ENCODE assay signal across 12 mouse cellular contexts in the genomic region with DNA sequence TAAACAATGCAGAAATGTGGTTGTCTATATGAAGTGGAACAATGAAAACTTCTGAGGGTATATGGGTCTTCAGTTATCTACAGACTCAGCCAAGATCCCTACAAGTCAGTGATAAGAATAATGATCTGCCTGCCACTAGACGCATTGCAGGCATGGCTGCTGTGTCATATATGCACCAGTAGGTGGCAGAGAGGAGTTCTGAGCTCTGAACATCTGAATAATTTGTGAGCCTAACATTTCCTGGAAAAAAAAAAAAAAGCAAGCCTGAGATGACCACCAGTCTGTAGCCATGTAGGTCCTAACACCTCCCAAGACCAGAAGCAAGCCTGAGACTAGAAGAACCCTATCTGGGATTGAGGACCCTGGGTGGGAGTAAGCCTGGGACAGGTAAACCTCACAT.
DNase-seq lines count a peak whose midpoint lies in the region; ATAC-seq and TF ChIP-seq lines count a peak whose summit lies in the region.
"Had no signal": no experiment of that assay in that cellular context is flagged by ENCODE, and none has a peak within 500 bp of the region (broad histone marks: within the 10 kb centered on the region; RNA-seq: fewer than 3 reads in every experiment).

No protein-coding gene starts in this region.

- no peak for TF ChIP-seq POLR2A in ES-Bruce4 (IDR thresholded peaks at IDR 0.05; ENCODE audit: insufficient read depth, low read length)

- no peak overlapping the region for H3K4me2 ChIP-seq in kidney, postnatal 0 days (ENCODE audit: low read length)
- H3K4me2 ChIP-seq: embryonic facial prominence, embryonic 12.5 days had no signal

- ATAC-seq in kidney, postnatal 0 days (replicated peaks; ENCODE audit: low FRiP score, low read depth), result no peak

- H3K4me3 ChIP-seq in kidney, postnatal 0 days (replicated peaks; ENCODE audit: low read depth, low read length), result no peak overlapping the region
- H3K4me3 ChIP-seq in ES-Bruce4 (ENCODE audit: low read depth, low read length), result no peak overlapping the region
- H3K4me3 ChIP-seq: embryonic facial prominence, embryonic 12.5 days; megakaryocyte, embryonic 14.5 days had no signal

- no peak overlapping the region for H3K27ac ChIP-seq in kidney, postnatal 0 days
- no peak overlapping the region for H3K27ac ChIP-seq in ES-Bruce4 (ENCODE audit: insufficient read depth, low read length)
- H3K27ac ChIP-seq: embryonic facial prominence, embryonic 12.5 days had no signal

- no peaks in the 10 kb centered on the region for H3K27me3 ChIP-seq in kidney, postnatal 0 days (ENCODE audit: insufficient read depth, low read length)
- H3K27me3 ChIP-seq in ES-Bruce4 (ENCODE audit: control insufficient read depth, insufficient read depth, low read length, poor library complexity, severe bottlenecking), result no peaks in the 10 kb centered on the region
- H3K27me3 ChIP-seq: embryonic facial prominence, embryonic 12.5 days; megakaryocyte, embryonic 14.5 days had no signal

- TF ChIP-seq EP300 in ES-Bruce4 (IDR thresholded peaks at IDR 0.05; ENCODE audit: insufficient read depth, low read depth, low read length), result no peak

- no peaks in the 10 kb centered on the region for H3K9me3 ChIP-seq in kidney, postnatal 0 days (replicated peaks; ENCODE audit: low read length)
- no peaks in the 10 kb centered on the region for H3K9me3 ChIP-seq in ES-Bruce4 (replicated peaks; ENCODE audit: control insufficient read depth, insufficient read depth, low read length, poor library complexity, severe bottlenecking)
- H3K9me3 ChIP-seq: embryonic facial prominence, embryonic 12.5 days; megakaryocyte, embryonic 14.5 days had no signal

- 21% methylated on average over 1 of the region's 1 CpGs for WGBS in kidney, postnatal 0 days

- no peak overlapping the region for H3K9ac ChIP-seq in kidney, postnatal 0 days (ENCODE audit: low read depth, low read length)
- no peak overlapping the region for H3K9ac ChIP-seq in ES-Bruce4 (ENCODE audit: low read depth, poor library complexity, severe bottlenecking)
- H3K9ac ChIP-seq: embryonic facial prominence, embryonic 12.5 days had no signal

- no peaks in the 10 kb centered on the region for H3K4me1 ChIP-seq in kidney, postnatal 0 days (replicated peaks; ENCODE audit: insufficient read depth, low read length)
- no peaks in the 10 kb centered on the region for H3K4me1 ChIP-seq in ES-Bruce4 (ENCODE audit: control insufficient read depth, insufficient read depth, low read length)
- H3K4me1 ChIP-seq: embryonic facial prominence, embryonic 12.5 days; megakaryocyte, embryonic 14.5 days had no signal

- H3K36me3 ChIP-seq in kidney, postnatal 0 days (ENCODE audit: insufficient read depth, low read length), result no peaks in the 10 kb centered on the region
- H3K36me3 ChIP-seq in ES-Bruce4 (ENCODE audit: control insufficient read depth, insufficient read depth, low read length, poor library complexity, severe bottlenecking), result no peaks in the 10 kb centered on the region
- H3K36me3 ChIP-seq: embryonic facial prominence, embryonic 12.5 days had no signal

- peak; percentile 62 for DNase-seq in embryo, embryonic 10 days (ENCODE audit: low spot score)
- no peak for DNase-seq in embryo, embryonic 9.5 days (ENCODE audit: extremely low spot score)
- DNase-seq in kidney, postnatal 0 days (ENCODE audit: low spot score), result peak; percentile 49
- DNase-seq in kidney, postnatal 36 days, result no peak
- peak; percentile 4 for DNase-seq in lung, postnatal 14 days
- DNase-seq in adrenal gland, adult 2 months, result no peak
- DNase-seq in urinary bladder, postnatal 36 days (ENCODE audit: low spot score in 2 of 2), result no peak
- DNase-seq: adrenal gland, postnatal 10 days; heart, postnatal 36 days had no signal

- TF ChIP-seq CTCF in kidney, postnatal 0 days (IDR thresholded peaks at IDR 0.05; ENCODE audit: low read depth), result peak; percentile 73
- TF ChIP-seq CTCF in ES-Bruce4 (IDR thresholded peaks at IDR 0.05; ENCODE audit: low read depth, low read length), result peak; percentile 14

Comparison
In these comparisons a context has a peak if more than half of its experiments do, and no peak if none do; other contexts are left out.
1. DNase-seq: peak in embryo, embryonic 10 days (single experiment), kidney, postnatal 0 days (single experiment) and lung, postnatal 14 days (single experiment); none in embryo, embryonic 9.5 days (single experiment), kidney, postnatal 36 days (0 of 2), adrenal gland, adult 2 months (single experiment) and urinary bladder, postnatal 36 days (0 of 2).